Mouse (Mus musculus): ENCODE data around the gene Tfec.

Gene Tfec

DNA sequence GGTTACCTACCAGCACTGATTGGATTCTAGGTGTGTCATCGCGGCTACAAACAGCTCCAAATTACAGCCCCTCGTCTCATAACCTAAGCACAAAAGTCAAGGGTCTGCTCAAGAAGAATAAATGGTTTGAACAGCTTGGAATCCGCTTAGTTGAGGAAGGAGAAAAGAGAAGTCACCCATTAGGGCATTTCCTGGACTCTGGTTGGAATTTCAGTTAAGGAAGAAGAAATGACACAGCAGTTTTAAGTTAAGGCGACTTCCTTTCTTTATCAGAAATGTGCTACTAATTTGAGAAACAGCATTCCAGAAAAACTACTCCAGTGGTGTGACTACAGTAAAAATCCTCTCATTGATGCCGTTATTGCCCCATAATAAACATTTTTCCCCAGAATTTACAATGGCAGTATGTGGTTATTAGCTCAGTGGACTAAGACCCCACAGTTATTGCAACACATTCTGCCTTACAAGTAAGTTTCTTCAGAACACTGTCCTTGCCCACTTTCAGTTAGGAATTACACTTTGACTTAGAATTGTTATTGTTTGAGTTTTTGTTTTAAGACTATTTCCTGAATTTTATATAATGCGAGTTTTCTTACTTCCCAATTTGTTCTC is at the start of gene Tfec:
Gene Tfec (minus strand): TSS at position 191 of the 612 bp plus-strand sequence.
- no peak for DNase-seq

- DNase-seq, result no peak
Measured at GRCm38 (mm10) chr6:16947837-16948236, 49.6 kb upstream of the Tfec start.

GRCm38 (mm10) chr6:16943513-16943912 is 45.3 kb upstream of the Tfec start:
- DNase-seq, result no peak

- DNase-seq, result no peak
Measured at GRCm38 (mm10) chr6:16942433-16942832, 44.2 kb upstream of the Tfec start.

DNA sequence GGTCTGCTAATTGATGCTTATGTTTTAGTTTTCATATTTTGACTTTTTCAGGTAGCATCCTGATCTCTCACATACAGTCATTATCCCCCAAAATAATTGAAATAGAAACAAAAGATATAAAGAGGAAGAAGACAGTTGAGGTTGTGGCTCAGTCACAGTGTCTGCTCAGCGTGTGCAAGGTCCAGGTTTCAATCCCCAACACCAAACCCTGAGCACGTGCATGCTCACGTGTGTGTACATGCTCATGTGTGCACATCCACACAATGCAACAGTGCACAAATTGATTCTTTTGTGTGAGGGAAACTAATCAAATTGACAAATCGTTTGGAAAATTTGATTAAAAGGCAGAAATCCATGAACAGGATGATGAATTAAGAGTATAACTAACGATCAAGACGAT is 32.8 kb upstream of the Tfec start:
- no peak for DNase-seq

DNA sequence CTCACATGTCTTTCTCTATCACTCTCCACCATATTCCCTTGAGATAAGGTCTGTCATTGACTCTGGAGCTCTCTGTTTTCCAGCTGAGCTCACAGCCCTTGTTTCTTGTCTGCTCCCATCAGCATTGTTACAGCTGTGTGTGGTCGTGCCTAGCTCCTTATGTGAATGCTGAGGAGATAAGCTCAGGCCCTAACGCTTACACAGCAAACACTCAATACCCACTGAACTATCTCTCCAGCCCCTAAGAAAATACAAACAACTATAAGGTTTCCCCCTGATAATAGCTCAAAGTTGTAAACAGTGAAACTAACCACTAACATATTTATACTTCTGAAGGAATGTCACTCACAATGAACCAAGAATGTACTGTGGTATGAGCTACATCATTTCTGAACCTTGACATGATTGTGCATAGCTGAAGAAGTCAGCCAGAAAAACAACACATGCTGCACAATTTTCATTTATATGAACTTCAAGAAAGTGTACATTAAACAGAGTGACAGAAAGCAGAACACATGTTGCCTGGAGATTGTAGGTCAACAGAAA is 21.9 kb upstream of the Tfec start:
- DNase-seq, result no peak

- no peak for DNase-seq
Measured at GRCm38 (mm10) chr6:16891819-16892218, 6.4 kb downstream of the Tfec start.

DNA sequence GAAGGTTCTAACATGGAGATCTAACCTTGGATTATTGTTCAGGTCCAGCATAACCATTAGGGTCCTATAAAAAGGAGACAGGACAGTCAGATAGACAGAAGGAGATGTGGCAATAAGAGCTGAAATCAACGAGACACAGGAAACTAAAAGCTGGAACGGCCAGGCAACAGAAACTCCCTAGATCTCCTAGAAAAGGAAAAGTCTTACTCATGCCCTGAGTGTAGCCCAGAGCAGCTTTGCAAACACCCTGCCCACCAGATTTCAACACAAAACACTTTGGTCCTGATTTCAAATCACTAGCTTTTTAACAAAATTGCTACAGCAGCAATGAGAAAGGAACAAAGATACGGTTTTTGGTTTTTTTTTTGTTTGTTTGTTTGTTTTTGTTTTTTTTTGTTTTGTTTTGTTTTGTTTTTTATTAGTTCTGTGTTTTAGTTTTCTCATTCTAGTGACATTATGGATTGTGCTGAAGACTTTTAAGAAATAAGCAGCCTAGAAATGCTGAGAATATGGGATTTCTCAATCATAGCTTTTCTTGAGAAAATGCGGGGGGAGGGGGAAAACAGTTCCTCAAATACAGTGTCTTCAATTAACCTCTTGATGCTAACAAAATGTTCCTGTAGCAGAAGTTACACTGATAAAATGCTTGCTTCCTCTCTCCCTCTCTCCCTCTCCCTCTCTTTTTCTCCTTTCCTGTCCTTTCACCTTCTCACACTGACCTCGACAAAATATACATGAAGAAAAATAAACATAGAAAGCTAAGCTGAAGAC is 14.5 kb downstream of the Tfec start:
- DNase-seq, result no peak

DNA sequence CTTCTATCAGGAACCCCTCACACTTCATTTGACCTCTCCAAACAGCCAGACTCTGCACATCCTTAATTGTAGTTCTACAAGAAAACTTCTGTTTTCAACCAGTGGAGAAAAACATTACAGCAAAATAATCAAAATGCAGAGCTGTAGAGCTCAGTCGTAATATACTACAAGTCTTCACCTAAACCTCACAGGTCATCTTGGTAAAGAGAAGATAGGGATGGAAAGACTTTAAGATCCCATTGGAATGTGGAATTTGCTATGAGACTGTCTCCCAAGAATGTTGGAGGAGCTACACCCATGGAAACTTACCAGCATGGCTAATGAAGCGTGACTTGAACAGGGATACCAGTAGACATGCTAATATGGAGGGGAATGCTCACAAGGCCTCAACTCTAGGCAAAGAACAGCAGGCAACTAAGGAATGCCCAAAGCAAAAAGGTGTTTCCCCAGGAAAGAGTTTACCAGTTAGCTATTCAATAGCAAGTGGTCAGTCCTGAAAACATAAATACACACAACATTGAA is 24.2 kb downstream of the Tfec start:
- DNase-seq, result no peak

GRCm38 (mm10) chr6:16870067-16870466 is 28.2 kb downstream of the Tfec start:
- no peak for DNase-seq

DNA sequence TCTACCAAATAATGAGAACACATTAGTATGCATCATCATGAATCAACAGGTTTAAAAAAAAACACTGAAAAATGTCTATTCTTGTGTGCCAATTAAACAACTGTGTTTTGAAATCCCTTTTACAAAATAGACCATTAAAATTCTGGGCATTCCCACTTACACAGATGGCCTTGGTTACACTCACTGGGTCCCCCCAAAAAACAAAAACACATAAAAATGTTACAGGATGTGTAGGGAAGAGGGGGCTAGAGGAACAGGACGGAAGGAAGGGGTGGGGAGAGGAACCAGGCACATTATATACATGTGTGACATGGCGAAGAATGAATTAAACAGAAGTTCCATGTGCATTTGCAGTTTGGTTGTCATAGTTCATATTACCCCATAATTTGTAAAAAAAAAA is 29.9 kb downstream of the Tfec start:
- DNase-seq, result no peak

DNA sequence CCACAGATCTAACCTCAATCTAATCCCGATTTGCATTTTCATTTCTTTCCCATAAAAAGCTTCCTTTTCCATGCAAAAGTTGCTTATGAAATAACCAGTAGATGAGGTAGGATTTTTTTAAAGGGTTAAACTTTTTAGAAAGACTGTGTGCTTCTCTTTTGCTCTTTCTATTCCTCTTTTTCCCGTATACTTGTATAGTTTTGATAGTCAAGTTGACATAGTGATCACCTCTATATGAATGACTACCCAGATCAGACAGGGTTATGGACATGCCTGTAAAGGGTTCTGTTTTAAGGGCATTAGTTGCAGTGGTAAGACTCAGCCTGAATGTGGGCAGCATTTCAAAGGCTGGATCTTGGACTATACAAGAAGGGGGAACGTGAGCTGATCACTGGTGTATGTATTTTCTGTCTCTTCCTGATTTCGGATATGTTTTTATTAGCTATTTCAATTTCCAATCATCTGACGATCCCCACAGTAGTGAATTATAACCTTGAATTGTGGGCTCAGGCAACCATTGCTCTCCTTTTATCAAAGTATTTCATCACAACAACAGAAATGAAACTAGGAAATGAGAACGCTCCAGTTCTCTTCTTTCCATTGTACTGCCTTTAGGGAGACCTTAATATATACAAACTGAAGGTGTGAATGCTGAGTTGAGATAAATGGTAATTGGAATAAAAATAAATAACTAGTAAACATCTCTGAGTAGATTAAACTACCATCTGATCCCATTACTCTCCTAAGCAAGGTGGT is 35.3 kb downstream of the Tfec start:
- no peak for DNase-seq

GRCm38 (mm10) chr6:16862050-16862449 is 36.2 kb downstream of the Tfec start:
- no peak for DNase-seq

DNA sequence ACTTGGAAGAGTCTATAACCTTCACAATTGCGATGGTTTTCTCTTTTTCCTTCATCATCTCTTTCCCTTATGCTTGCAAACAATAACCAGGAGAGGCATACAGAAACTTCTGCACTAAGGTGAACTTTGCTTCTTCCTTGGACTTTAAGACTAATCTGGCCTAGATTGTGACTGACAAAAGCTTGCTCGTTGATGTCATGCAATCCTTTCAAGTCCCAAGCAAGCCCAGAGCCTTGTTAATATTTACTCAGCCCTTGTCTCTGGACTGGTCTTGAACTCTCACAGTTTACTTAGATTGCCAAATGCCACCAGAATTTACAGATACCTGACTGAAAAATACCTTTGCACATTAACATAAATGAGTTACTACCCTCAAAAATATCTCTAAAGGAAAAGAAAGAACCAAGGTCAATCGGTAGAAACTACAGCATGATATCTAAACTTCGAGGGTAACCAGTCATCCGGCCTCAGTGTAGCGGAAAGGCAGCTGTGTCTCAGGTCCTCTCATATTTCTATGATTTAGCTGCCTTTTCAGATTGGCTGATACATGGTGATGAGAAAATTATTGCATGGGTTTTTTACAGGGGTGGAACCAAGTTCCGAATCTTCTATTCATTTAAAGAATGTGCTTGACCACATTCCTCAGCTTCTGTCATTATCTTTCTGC is 42.2 kb downstream of the Tfec start:
- no peak for DNase-seq

DNA sequence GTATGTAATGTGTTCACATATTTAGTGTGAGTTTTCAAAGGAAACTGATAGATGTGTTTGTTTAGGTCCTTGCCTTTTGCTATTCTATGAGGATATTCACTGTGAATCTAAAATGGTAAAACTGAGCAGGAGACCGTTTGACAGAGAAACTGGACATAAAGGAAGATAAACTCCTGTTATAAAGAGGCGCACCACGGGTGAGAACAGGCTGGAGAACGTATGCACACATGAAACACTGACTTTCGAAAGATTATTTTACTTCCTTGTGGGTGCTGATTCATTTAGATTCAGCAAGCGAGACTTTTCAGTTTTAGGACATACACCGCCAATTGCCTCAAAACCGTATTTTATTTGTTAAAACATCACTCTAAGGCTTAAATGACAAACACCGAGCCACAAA is 43.3 kb downstream of the Tfec start:
- DNase-seq, result no peak

- DNase-seq, result no peak
Measured at GRCm38 (mm10) chr6:16846521-16846920, 51.7 kb downstream of the Tfec start.

- no peak for DNase-seq
Measured at GRCm38 (mm10) chr6:16835631-16836030, 62.6 kb downstream of the Tfec start.

DNA sequence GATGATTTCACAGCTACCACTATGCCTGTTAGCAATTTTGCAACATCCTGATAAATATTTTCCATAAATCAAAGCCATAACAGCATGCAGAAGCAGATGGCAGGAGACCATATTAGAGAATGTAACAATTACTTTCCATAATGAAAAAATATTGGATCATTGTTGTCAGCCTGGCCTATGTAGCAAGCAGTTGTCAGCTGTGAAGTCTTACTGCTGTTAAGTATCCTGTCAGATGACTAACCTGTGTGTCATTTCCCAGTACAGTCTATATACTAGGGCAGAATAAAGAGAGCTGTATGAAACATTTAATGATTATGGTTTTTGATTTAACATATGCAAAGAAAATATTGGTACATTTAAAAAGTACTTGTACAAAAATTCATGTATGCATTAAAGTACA is 69.9 kb downstream of the Tfec start:
- no peak for DNase-seq

GRCm38 (mm10) chr6:16821985-16822384 is 76.3 kb downstream of the Tfec start:
- DNase-seq, result no peak

- DNase-seq, result no peak
Measured at GRCm38 (mm10) chr6:16806302-16806701, 91.9 kb downstream of the Tfec start.

DNA sequence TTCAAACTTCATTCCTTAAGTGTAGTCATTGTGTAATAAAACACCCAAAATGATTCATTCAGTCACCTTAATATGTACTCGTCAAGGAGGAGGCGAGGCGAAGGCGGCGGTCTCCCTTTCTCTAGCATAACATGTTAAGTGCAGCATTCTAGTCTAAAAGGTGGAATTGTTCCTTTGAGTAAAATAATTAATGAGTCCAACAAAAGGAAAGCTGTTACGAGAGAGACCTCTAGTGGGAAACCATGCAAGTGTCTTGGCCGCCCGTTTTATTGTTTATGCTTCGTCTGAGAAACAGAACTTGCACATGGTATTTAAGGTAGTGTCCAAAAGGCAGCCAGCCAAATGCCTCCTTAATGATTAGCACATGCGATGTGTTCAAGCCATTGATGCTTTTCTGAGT is 100.6 kb downstream of the Tfec start:
- no peak for DNase-seq

DNA sequence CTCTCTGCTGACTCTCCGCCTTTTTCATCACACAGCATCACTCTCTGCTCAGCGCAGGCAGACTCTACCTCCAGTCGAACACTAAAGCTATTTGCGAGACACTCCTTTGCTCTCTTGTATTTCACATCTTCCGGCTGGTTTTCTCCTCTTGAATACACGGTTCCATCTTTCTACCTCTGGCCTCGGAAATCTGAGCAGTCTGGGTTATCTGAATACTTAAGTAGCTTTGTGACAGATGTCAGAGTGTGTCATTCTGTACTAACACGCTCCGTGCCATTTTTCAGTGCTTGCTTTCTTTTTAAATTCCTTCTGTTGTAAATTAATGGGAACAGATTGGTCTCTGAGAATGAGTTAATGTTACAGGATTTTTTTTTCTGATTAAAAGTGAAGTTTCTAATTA is 101.3 kb downstream of the Tfec start:
- DNase-seq, result no peak

- DNase-seq, result no peak
Measured at GRCm38 (mm10) chr6:16794036-16794435, 104.2 kb downstream of the Tfec start.

Data from thymus, adult 18-20 months (tissue).